Mouse (Mus musculus) embryonic facial prominence, embryonic 15.5 days (tissue): ENCODE data around the gene Gpr89. TPM values are rescaled to one million over a fixed set of nuclear protein-coding genes. Genes with fewer than 3 reads are reported as not detected.

Source experiments
- ATAC-seq: fragments of 200-750 bp; cut with Nextera tagmentation; 2 replicates; pipeline ENCODE4 v1.8.0; 2017; ENCODE audit warnings: low read depth, moderate TSS enrichment; ENCODE audit not compliant: insufficient number of reproducible peaks, low FRiP score, low TSS enrichment
- H3K27ac ChIP-seq: fragments of 300-500 bp; sonication (generic); replicated peaks from 2 replicates; pipeline ENCODE4 v1.5.1; 2015; ENCODE audit warnings: mild to moderate bottlenecking, inconsistent platforms
- H3K27me3 ChIP-seq: fragments of 300-500 bp; sonication (generic); 2 replicates; pipeline ENCODE4 v1.6.1; 2015; ENCODE audit warnings: inconsistent platforms
- H3K36me3 ChIP-seq: fragments of 300-500 bp; sonication (generic); 2 replicates; pipeline ENCODE4 v1.6.1; 2015; ENCODE audit warnings: mild to moderate bottlenecking, inconsistent platforms
- H3K4me1 ChIP-seq: fragments of 300-500 bp; sonication (generic); 2 replicates; pipeline ENCODE4 v1.6.1; 2015; ENCODE audit warnings: inconsistent platforms
- H3K4me2 ChIP-seq: fragments of 300-500 bp; sonication (generic); replicated peaks from 2 replicates; pipeline ENCODE4 v1.6.1; 2015; ENCODE audit warnings: mild to moderate bottlenecking, inconsistent platforms
- H3K4me3 ChIP-seq: fragments of 300-500 bp; sonication (generic); replicated peaks from 2 replicates; pipeline ENCODE4 v1.5.1; 2015; ENCODE audit warnings: mild to moderate bottlenecking, inconsistent platforms
- H3K9ac ChIP-seq: fragments of 300-500 bp; sonication (generic); 2 replicates; pipeline ENCODE4 v1.6.1; 2015; ENCODE audit warnings: inconsistent platforms
- H3K9me3 ChIP-seq: fragments of 300-500 bp; sonication (generic); replicated peaks from 2 replicates; pipeline ENCODE4 v1.6.1; 2016; ENCODE audit warnings: inconsistent platforms
- WGBS: fragments of 180-500 bp; shearing (Covaris S2); methylation state at CpG from one replicate; pipeline ENCODE4 v1.1.7; 2015; 5-methylcytosine and 5-hydroxymethylcytosine counted together
- polyA plus RNA-seq: library from polyadenylated mRNA; unstranded; fragments of >200 nt; fragmentation: Nextera tagmentation; extraction: Ambion mirVana; gene quantifications from 2 replicates; pipeline ENCODE4 v1.2.1, GENCODE M21; 2015

Gpr89 gene
- polyA plus RNA-seq, 1 experiment from 2014 or later = 37.8 TPM

DNA sequence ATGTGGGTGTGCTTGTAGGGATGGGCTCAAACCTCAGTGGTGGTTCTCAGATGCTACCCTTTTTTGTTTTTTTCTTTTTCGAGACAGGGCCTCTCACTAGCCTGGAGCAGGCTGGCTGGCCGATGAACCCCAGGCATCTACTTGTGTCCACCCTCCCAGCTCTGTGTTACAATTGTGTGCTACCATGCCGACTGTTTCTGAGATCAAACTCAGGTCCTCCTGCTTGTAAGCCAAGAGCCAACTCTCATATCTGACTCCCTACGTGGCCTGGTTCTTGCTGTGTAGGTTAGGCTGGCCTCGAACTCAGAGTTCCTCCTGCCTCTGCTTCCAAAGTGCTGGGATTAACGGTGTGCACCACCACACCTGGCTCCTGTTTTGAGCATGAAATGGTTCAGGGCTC is 60.0 kb downstream of the Gpr89 start:
- ATAC-seq = no peak
- no peak overlapping the region for H3K4me3 ChIP-seq
- H3K27me3 ChIP-seq = no peaks in the 10 kb centered on the region
- WGBS = 91% methylated on average over 6 of the region's 6 CpGs
- H3K4me1 ChIP-seq = no peaks in the 10 kb centered on the region
- no peak overlapping the region for H3K27ac ChIP-seq
- no peaks in the 10 kb centered on the region for H3K36me3 ChIP-seq
- H3K9me3 ChIP-seq = no peaks in the 10 kb centered on the region
- no peak overlapping the region for H3K4me2 ChIP-seq
- H3K9ac ChIP-seq = no peak overlapping the region

DNA sequence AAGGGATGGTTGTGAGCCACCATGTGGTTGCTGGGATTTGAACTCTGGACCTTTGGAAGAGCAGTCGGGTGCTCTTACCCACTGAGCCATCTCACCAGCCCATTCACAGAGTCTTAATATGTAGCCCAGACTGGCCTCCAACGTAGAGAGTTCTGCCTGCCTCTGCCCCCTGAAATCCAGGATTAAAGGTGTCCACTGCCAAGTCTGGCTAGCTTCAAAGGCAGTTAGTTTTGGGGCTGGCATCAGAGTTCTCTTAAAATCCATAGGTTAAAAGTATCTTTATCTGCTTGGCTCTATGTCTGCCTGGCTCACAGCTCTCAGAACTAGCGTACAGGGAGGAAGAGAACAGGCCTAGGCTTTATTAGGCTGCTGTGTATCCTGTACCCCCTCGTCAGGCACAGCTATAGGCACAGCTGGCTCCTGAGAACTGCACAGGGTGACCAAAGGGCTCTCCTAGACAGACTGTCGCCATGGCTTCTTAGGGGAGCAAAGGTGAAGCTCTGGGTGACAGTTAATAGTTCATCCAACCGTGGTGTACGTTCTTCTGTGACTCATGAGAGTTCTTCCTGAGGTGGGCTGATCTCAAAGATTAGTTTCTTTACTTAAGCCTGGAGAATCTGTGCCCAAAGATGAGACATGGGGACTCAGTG is 66.0 kb downstream of the Gpr89 start:
- Histone ChIP-seq H3K9me3 (no peaks in the 10 kb centered on the region), H3K27ac (no peak overlapping the region), H3K9ac (no peak overlapping the region), H3K36me3 (no peaks in the 10 kb centered on the region), H3K4me2 (no peak overlapping the region), H3K27me3 (no peaks in the 10 kb centered on the region), H3K4me1 (no peaks in the 10 kb centered on the region), H3K4me3 (no peak overlapping the region)
- 71% methylated on average over 7 of the region's 7 CpGs for WGBS
- ATAC-seq = no peak

DNA sequence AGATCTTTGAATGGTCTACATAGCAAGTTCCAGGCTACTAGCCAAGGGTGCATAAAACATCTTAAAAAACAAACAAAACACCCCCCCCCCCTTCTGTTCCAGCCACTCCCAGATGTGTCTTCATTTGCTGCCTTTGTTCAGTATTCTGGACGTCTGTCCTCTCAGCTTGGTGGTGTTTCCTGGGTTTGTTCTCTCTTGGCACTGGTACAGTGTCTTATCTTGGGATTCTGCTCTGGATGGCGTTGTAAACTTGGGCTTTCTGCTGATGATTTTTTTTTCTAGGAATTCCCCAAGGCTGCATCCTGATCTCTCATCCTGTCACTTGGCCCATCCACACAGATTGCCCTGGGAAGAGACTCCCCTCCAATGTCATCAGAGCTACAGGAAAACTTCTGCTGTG is 68.7 kb downstream of the Gpr89 start:
- WGBS = 75% methylated on average over 2 of the region's 2 CpGs
- no peak for ATAC-seq
- H3K9ac ChIP-seq = no peak overlapping the region

DNA sequence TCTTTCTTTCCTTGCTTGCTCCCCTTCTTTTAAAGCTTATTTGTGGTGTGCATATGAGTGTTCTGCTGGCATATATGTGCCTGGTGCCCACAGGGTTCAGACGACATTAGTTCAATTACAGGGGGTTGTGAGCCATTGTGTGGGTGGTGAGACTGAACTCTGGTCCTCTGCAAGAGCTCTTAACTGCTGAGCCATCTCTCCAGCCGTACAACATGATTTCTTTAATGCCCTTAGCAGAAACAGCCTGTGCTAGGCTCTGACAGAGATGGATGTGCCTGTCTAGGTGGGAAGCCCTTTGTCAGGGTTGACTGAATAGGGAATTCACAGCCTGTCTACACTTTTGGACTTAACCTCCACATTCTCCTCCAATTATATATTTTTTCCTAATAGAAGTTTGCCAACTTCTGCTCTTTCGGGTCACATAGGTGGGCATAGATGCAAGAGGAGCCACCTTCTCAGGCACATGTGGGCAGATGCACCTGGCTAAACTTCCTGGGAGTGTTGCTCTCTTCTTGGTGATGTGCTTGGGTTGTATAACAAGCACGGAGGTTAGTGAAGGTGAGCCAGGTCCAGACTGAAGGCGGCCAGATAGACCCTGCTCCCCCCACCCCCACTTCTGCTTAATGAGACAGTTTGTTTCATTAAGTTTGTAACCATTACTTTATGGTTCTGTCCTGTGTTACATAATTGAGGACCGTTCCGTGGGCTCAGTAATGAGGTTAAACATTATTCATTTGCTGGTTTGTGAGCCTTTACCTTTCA is 70.4 kb downstream of the Gpr89 start:
- H3K9ac ChIP-seq = no peak overlapping the region
- 79% methylated on average over 7 of the region's 7 CpGs for WGBS
- no peaks in the 10 kb centered on the region for H3K9me3 ChIP-seq
- no peak overlapping the region for H3K4me2 ChIP-seq
- no peaks in the 10 kb centered on the region for H3K36me3 ChIP-seq
- no peak for ATAC-seq
- no peaks in the 10 kb centered on the region for H3K27me3 ChIP-seq
- H3K27ac ChIP-seq = no peak overlapping the region
- H3K4me3 ChIP-seq = no peak overlapping the region
- no peaks in the 10 kb centered on the region for H3K4me1 ChIP-seq

More for the DNA sequence above, 68.7 kb downstream of the Gpr89 start:
- Histone ChIP-seq H3K27me3 (no peaks in the 10 kb centered on the region), H3K27ac (no peak overlapping the region), H3K4me1 (no peaks in the 10 kb centered on the region), H3K4me2 (no peak overlapping the region), H3K4me3 (no peak overlapping the region), H3K36me3 (no peaks in the 10 kb centered on the region), H3K9me3 (no peaks in the 10 kb centered on the region)

DNA sequence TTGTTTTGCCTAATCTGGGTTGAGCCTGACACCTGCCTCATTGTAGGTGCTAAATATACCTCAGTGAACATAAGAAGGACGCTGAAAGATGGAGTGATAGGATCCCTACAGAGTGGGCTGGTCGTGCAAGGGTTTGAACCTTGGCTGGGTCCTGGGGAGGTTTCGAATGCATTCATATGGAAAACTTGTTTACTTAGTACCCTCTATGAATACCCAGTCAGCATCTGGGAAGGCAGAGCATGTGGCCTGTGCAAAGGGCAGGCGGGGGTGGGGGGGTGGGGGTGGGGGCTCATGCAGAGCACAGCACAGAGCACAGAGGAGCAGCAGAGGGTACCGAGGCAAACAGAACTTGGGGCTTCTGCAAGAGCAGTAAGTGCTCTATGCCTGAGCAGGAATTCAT is 72.2 kb downstream of the Gpr89 start:
- Histone ChIP-seq H3K9me3 (no peaks in the 10 kb centered on the region), H3K27ac (no peak overlapping the region), H3K4me1 (no peaks in the 10 kb centered on the region), H3K4me3 (no peak overlapping the region), H3K9ac (no peak overlapping the region), H3K36me3 (no peaks in the 10 kb centered on the region), H3K27me3 (no peaks in the 10 kb centered on the region), H3K4me2 (no peak overlapping the region)
- ATAC-seq = no peak
- WGBS = 48% methylated on average over 5 of the region's 5 CpGs

GRCm38 (mm10) chr3:96829856-96830255 is 75.3 kb downstream of the Gpr89 start:
- Histone ChIP-seq H3K9ac (no peak overlapping the region), H3K4me3 (no peak overlapping the region), H3K4me2 (no peak overlapping the region), H3K27me3 (no peaks in the 10 kb centered on the region), H3K9me3 (no peaks in the 10 kb centered on the region), H3K4me1 (no peaks in the 10 kb centered on the region), H3K36me3 (no peaks in the 10 kb centered on the region), H3K27ac (no peak overlapping the region)
- no peak for ATAC-seq
- WGBS = 83% methylated on average over 10 of the region's 10 CpGs

GRCm38 (mm10) chr3:96828984-96829383 is 76.2 kb downstream of the Gpr89 start, which contains the start of the genes Pdzk1 and Cd160:
Pdzk1 (plus strand) TSS chr3:96829284.
Cd160 (minus strand) TSS chr3:96829351.
- H3K4me1 ChIP-seq = no peaks in the 10 kb centered on the region
- H3K36me3 ChIP-seq = no peaks in the 10 kb centered on the region
- H3K4me3 ChIP-seq = no peak within 1 kb of the TSS
- H3K27me3 ChIP-seq = no peaks in the 10 kb centered on the region
- no peak within 1 kb of the TSS for H3K4me2 ChIP-seq
- no peak within 1 kb of the TSS for H3K9ac ChIP-seq
- no peak for ATAC-seq
- WGBS = 57% methylated on average over 1 of the region's 1 CpGs
- H3K9me3 ChIP-seq = no peaks in the 10 kb centered on the region
- H3K27ac ChIP-seq = no peak within 1 kb of the TSS

- H3K9me3 ChIP-seq = no peaks in the 10 kb centered on the region
- ATAC-seq = no peak
- no peaks in the 10 kb centered on the region for H3K36me3 ChIP-seq
- no peaks in the 10 kb centered on the region for H3K4me1 ChIP-seq
- H3K4me2 ChIP-seq = no peak overlapping the region
- 51% methylated on average over 15 of the region's 15 CpGs for WGBS
- H3K4me3 ChIP-seq = no peak overlapping the region
- H3K27me3 ChIP-seq = no peaks in the 10 kb centered on the region
- H3K9ac ChIP-seq = no peak overlapping the region
- no peak overlapping the region for H3K27ac ChIP-seq
These were observed 76.8 kb downstream of the Gpr89 start for GRCm38 (mm10) chr3:96828308-96828864.

GRCm38 (mm10) chr3:96825261-96825660 is 79.9 kb downstream of the Gpr89 start:
- no peak overlapping the region for H3K4me3 ChIP-seq
- no peak overlapping the region for H3K4me2 ChIP-seq
- WGBS = 43% methylated on average over 11 of the region's 11 CpGs
- no peaks in the 10 kb centered on the region for H3K4me1 ChIP-seq
- no peak overlapping the region for H3K9ac ChIP-seq
- no peaks in the 10 kb centered on the region for H3K36me3 ChIP-seq
- no peak overlapping the region for H3K27ac ChIP-seq
- H3K27me3 ChIP-seq = no peaks in the 10 kb centered on the region
- ATAC-seq = no peak
- no peaks in the 10 kb centered on the region for H3K9me3 ChIP-seq

- WGBS = 77% methylated on average over 12 of the region's 12 CpGs
- ATAC-seq = no peak
These were observed 80.5 kb downstream of the Gpr89 start for GRCm38 (mm10) chr3:96824614-96825013.

GRCm38 (mm10) chr3:96823701-96824100 is 81.4 kb downstream of the Gpr89 start:
- no peaks in the 10 kb centered on the region for H3K4me1 ChIP-seq
- H3K27ac ChIP-seq = no peak overlapping the region
- 57% methylated on average over 3 of the region's 3 CpGs for WGBS
- no peak overlapping the region for H3K4me3 ChIP-seq
- no peaks in the 10 kb centered on the region for H3K36me3 ChIP-seq
- ATAC-seq = no peak
- no peaks in the 10 kb centered on the region for H3K27me3 ChIP-seq
- H3K9me3 ChIP-seq = no peaks in the 10 kb centered on the region
- no peak overlapping the region for H3K4me2 ChIP-seq
- H3K9ac ChIP-seq = no peak overlapping the region

More at GRCm38 (mm10) chr3:96824614-96825013, 80.5 kb downstream of the Gpr89 start:
- H3K4me2 ChIP-seq = no peak overlapping the region
- no peak overlapping the region for H3K27ac ChIP-seq
- H3K4me3 ChIP-seq = no peak overlapping the region
- no peaks in the 10 kb centered on the region for H3K9me3 ChIP-seq
- no peaks in the 10 kb centered on the region for H3K27me3 ChIP-seq
- H3K9ac ChIP-seq = no peak overlapping the region
- no peaks in the 10 kb centered on the region for H3K4me1 ChIP-seq
- H3K36me3 ChIP-seq = no peaks in the 10 kb centered on the region
